Mouse (Mus musculus) MEL (cell line): ENCODE results near the gene Ugt1a9. TPM values are rescaled to one million over a fixed set of nuclear protein-coding genes. Genes with fewer than 3 reads are reported as not detected.
A peak's percentile ranks its signal among the peaks of the same experiment; 100 is the strongest.

Experiments used
- DNase-seq: peaks from one replicate; pipeline ENCODE4 v3.0.0; 2011; ENCODE audit warnings: low read depth, low spot score
- H3K27ac ChIP-seq: 2 replicates; pipeline ENCODE4 v1.5.1; 2012; ENCODE audit warnings: low read depth, mild to moderate bottlenecking, control low read depth, low read length, moderate library complexity; ENCODE audit not compliant: control insufficient read depth
- H3K27me3 ChIP-seq, 2 experiments: fragments of 150-350 bp in 1 of 2; sonication (generic) in 1 of 2; 2 replicates each; pipeline ENCODE4 v1.6.1; 2012; ENCODE audit warnings: low read length in 2 of 2, mild to moderate bottlenecking in 2 of 2, improper control_type of control experiment in 1 of 2, moderate library complexity in 1 of 2; ENCODE audit not compliant: insufficient read depth in 2 of 2, control insufficient read depth in 1 of 2
- H3K36me3 ChIP-seq, 2 experiments: 2 replicates each; pipeline ENCODE4 v1.6.1; 2012 to 2014; ENCODE audit warnings: low read length in 2 of 2, improper control_type of control experiment in 1 of 2, inconsistent platforms in 1 of 2, mild to moderate bottlenecking in 1 of 2; ENCODE audit not compliant: insufficient read depth in 2 of 2, control insufficient read depth in 1 of 2
- H3K4me1 ChIP-seq, 2 experiments: fragments of 150-350 bp in 1 of 2; sonication (generic) in 1 of 2; 2 replicates each; pipeline ENCODE4 v1.6.1; 2012; ENCODE audit warnings: low read length in 2 of 2, improper control_type of control experiment in 1 of 2, mild to moderate bottlenecking in 1 of 2; ENCODE audit not compliant: insufficient read depth in 2 of 2, control insufficient read depth in 1 of 2
- H3K4me3 ChIP-seq, 2 experiments: fragments of 150-350 bp in 1 of 2; sonication (generic) in 1 of 2; 2 replicates each; pipeline ENCODE4 v1.5.1; 2012; ENCODE audit warnings: low read depth in 2 of 2, low read length in 2 of 2, mild to moderate bottlenecking in 2 of 2, moderate library complexity in 2 of 2, control low read depth in 1 of 2, improper control_type of control experiment in 1 of 2; ENCODE audit not compliant: control insufficient read depth in 1 of 2, insufficient read depth in 1 of 2
- H3K79me2 ChIP-seq: 2 replicates; pipeline ENCODE4 v1.6.1; 2012; ENCODE audit warnings: mild to moderate bottlenecking, low read length, moderate library complexity; ENCODE audit not compliant: control insufficient read depth, poor library complexity, insufficient read depth
- H3K9ac ChIP-seq: 2 replicates; pipeline ENCODE4 v1.6.1; 2012; ENCODE audit warnings: low read depth, mild to moderate bottlenecking, control low read depth, low read length, moderate library complexity; ENCODE audit not compliant: control insufficient read depth, poor library complexity, severe bottlenecking
- H3K9me3 ChIP-seq: fragments of 150-350 bp; sonication (generic); replicated peaks from 2 replicates; pipeline ENCODE4 v1.6.1; 2012; ENCODE audit warnings: mild to moderate bottlenecking, low read length, improper control_type of control experiment, moderate library complexity; ENCODE audit not compliant: insufficient read depth
- CTCF ChIP-seq, 3 experiments: IDR thresholded peaks in 2 of 3; conservative IDR thresholded peaks in 1 of 3; 2 replicates each; pipeline ENCODE4 v1.5.1; 2011 to 2012; ENCODE audit warnings: low read length in 3 of 3, low read depth in 2 of 3, mild to moderate bottlenecking in 2 of 3, improper control_type of control experiment in 1 of 3, inconsistent platforms in 1 of 3, mixed read lengths in 1 of 3, moderate library complexity in 1 of 3; ENCODE audit not compliant: control insufficient read depth in 1 of 3, insufficient read depth in 1 of 3, poor library complexity in 1 of 3, severe bottlenecking in 1 of 3
- GATA1 ChIP-seq: IDR thresholded peaks from 2 replicates; pipeline ENCODE4 v1.6.1; 2011; ENCODE audit warnings: low read depth, low read length, improper control_type of control experiment
- JUND ChIP-seq: IDR thresholded peaks from 2 replicates; pipeline ENCODE4 v1.6.1; 2011; ENCODE audit warnings: low read depth, mild to moderate bottlenecking, improper control_type of control experiment, low read length
- MAFK ChIP-seq: IDR thresholded peaks from 2 replicates; pipeline ENCODE4 v1.6.1; 2011; ENCODE audit warnings: low read depth, mild to moderate bottlenecking, low read length, improper control_type of control experiment, borderline replicate concordance
- MEF2A ChIP-seq: IDR thresholded peaks from 2 replicates; pipeline ENCODE4 v1.6.1; 2014; ENCODE audit warnings: low read depth, mild to moderate bottlenecking, inconsistent platforms, low read length, improper control_type of control experiment; ENCODE audit not compliant: poor library complexity, insufficient replicate concordance, severe bottlenecking; ENCODE audit errors: extremely low read depth
- MYB ChIP-seq: IDR thresholded peaks from 2 replicates; pipeline ENCODE4 v1.6.1; 2011; ENCODE audit warnings: mild to moderate bottlenecking, low read depth, low read length, improper control_type of control experiment
- MYC ChIP-seq: IDR thresholded peaks from 2 replicates; pipeline ENCODE4 v1.6.1; 2011; ENCODE audit warnings: low read depth, mild to moderate bottlenecking, low read length, improper control_type of control experiment, moderate library complexity
- NELFE ChIP-seq: IDR thresholded peaks from 2 replicates; pipeline ENCODE4 v1.6.1; 2011; ENCODE audit warnings: low read depth, low read length, improper control_type of control experiment
- POLR2AphosphoS2 ChIP-seq: IDR thresholded peaks from 2 replicates; pipeline ENCODE4 v1.6.1; 2011; ENCODE audit warnings: low read length, improper control_type of control experiment
- POLR2AphosphoS5 ChIP-seq: IDR thresholded peaks from 2 replicates; pipeline ENCODE4 v1.6.1; 2012; ENCODE audit warnings: low read depth, borderline replicate concordance, mild to moderate bottlenecking, inconsistent platforms, low read length, moderate library complexity, mixed read lengths
- RCOR1 ChIP-seq: IDR thresholded peaks from 2 replicates; pipeline ENCODE4 v1.6.1; 2012; ENCODE audit warnings: low read depth, mild to moderate bottlenecking, inconsistent platforms, low read length, improper control_type of control experiment
- SIN3A ChIP-seq: IDR thresholded peaks from 2 replicates; pipeline ENCODE4 v1.6.1; 2012; ENCODE audit warnings: low read length, improper control_type of control experiment, inconsistent platforms
- SMC3 ChIP-seq: IDR thresholded peaks from 2 replicates; pipeline ENCODE4 v1.6.1; 2011; ENCODE audit warnings: low read depth, low read length, improper control_type of control experiment
- TCF12 ChIP-seq: IDR thresholded peaks from 2 replicates; pipeline ENCODE4 v1.6.1; 2014; ENCODE audit warnings: low read depth, mild to moderate bottlenecking, inconsistent platforms, low read length, improper control_type of control experiment, moderate library complexity
- UBTF ChIP-seq: IDR thresholded peaks from 2 replicates; pipeline ENCODE4 v1.6.1; 2012; ENCODE audit warnings: low read depth, mild to moderate bottlenecking, inconsistent platforms, low read length, improper control_type of control experiment, moderate library complexity, borderline replicate concordance; ENCODE audit not compliant: insufficient read depth
- USF1 ChIP-seq: IDR thresholded peaks from 2 replicates; pipeline ENCODE4 v1.6.1; 2014; ENCODE audit warnings: low read depth, mild to moderate bottlenecking, inconsistent platforms, low read length, improper control_type of control experiment, moderate library complexity
- ZC3H11A ChIP-seq: IDR thresholded peaks from 2 replicates; pipeline ENCODE4 v1.6.1; 2012; ENCODE audit warnings: low read depth, mild to moderate bottlenecking, inconsistent platforms, low read length, improper control_type of control experiment
- polyA plus RNA-seq, 2 experiments: library from polyadenylated mRNA; stranded (reverse) in 1 of 2; unstranded in 1 of 2; fragments of >175 nt in 1 of 2; fragments of >200 nt in 1 of 2; gene quantifications; 2 replicates each; pipeline versions ENCODE4 v1.2.1 to v1.2.4; 2012; ENCODE audit warnings: low replicate concordance in 2 of 2, low read depth in 1 of 2; ENCODE audit not compliant: insufficient read length in 2 of 2, insufficient read depth in 1 of 2, missing spikeins in 1 of 2
- total RNA-seq: library from RNA; depleted of rRNA; stranded (reverse); fragments of 300-350 nt; gene quantifications from 2 replicates; pipeline ENCODE4 v1.2.3, GENCODE M21; 2012

Gene Ugt1a9
- total and polyA plus RNA-seq, 3 experiments = not detected

GRCm38 (mm10) chr1:88238771-88239170 is 168.2 kb downstream of the Ugt1a9 start:
- H3K27me3 ChIP-seq = no peaks in the 10 kb centered on the region
- H3K9me3 ChIP-seq = no peaks in the 10 kb centered on the region
- no peaks in the 10 kb centered on the region for H3K79me2 ChIP-seq
- no peaks in the 10 kb centered on the region for H3K4me1 ChIP-seq
- no peaks in the 10 kb centered on the region for H3K36me3 ChIP-seq
- H3K4me3 ChIP-seq = no peak overlapping the region
- no peak for DNase-seq
- H3K9ac ChIP-seq = no peak overlapping the region
- no peak for TF ChIP-seq MEF2A
- TF ChIP-seq UBTF = no peak
- no peak for TF ChIP-seq MAFK
- no peak overlapping the region for H3K27ac ChIP-seq

- Histone ChIP-seq H3K9me3 (no peaks in the 10 kb centered on the region), H3K9ac (no peak overlapping the region), H3K79me2 (no peaks in the 10 kb centered on the region), H3K36me3 (no peaks in the 10 kb centered on the region), H3K4me3 (no peak overlapping the region), H3K27ac (no peak overlapping the region), H3K4me1 (no peaks in the 10 kb centered on the region), H3K27me3 (no peaks in the 10 kb centered on the region)
- DNase-seq = no peak
- TF ChIP-seq POLR2AphosphoS2 (no peak), RCOR1 (no peak), SIN3A (no peak), MYC (no peak), JUND (no peak), MYB (no peak), CTCF (IDR thresholded peaks at IDR 0.05 in 2 of 3, conservative IDR thresholded peaks at IDR 0.05 in 1 of 3; ENCODE audit: control insufficient read depth in 1 of 3, insufficient read depth in 1 of 3, low read depth in 2 of 3, low read length in 3 of 3, poor library complexity in 1 of 3, severe bottlenecking in 1 of 3) (no peak), TCF12 (no peak), SMC3 (no peak), POLR2AphosphoS5 (no peak), ZC3H11A (no peak)
These were observed 169.5 kb downstream of the Ugt1a9 start for GRCm38 (mm10) chr1:88240072-88240471.

- no peak for DNase-seq
- no peaks in the 10 kb centered on the region for H3K36me3 ChIP-seq
- H3K27me3 ChIP-seq = no peaks in the 10 kb centered on the region
- TF ChIP-seq NELFE (no peak), USF1 (0 out of 2 replicates have a peak, but pooled peaks have one; percentile 27), GATA1 (no peak)
- H3K4me1 ChIP-seq = no peaks in the 10 kb centered on the region
- no peak overlapping the region for H3K27ac ChIP-seq
- H3K9ac ChIP-seq = no peak overlapping the region
- no peak overlapping the region for H3K4me3 ChIP-seq
- H3K9me3 ChIP-seq = no peaks in the 10 kb centered on the region
- H3K79me2 ChIP-seq = no peaks in the 10 kb centered on the region
These were observed 170.0 kb downstream of the Ugt1a9 start for GRCm38 (mm10) chr1:88240579-88240978.
